Mouse (Mus musculus): Measurements from ENCODE around the gene Wwc1. TPM values are rescaled to one million over a fixed set of nuclear protein-coding genes. Genes with fewer than 3 reads are reported as not detected.
A peak's percentile ranks its signal among the peaks of the same experiment; 100 is the strongest.
"Not testable (repeated sequence)": the region's sequence is repeated elsewhere in the genome, so short reads cannot be mapped to it uniquely, and the experiment has no call there.

The Wwc1 gene
- polyA plus RNA-seq, 1 experiment from 2014 or later = 4.2 TPM

DNA sequence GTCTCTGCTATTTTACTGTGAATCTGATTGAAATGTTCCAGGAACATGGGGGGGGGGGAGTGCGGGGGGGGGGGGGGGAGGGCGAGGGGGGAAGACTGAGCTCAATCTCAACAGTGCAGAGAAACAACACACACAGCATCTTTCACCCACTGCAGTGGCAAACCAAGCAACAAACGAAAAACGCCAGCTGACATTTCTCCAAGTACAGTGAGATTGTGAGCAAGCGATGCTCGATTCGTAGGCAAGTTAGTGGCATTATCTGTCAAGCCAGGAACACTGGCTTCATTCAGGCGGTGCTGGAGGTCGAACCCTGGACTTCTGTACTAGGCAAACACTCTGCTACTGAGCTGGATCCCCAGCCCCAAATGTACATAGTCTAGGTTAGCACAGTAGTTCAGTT is 124.8 kb downstream of the Wwc1 start:
- H3K27ac ChIP-seq (replicated peaks) = peak overlapping the region; percentile 72
- peaks cover 52% of the 10 kb centered on the region for H3K36me3 ChIP-seq (replicated peaks)
- peaks cover 28% of the 10 kb centered on the region for H3K4me1 ChIP-seq
- DNase-seq (ENCODE audit: low spot score) = no peak
- H3K27me3 ChIP-seq (replicated peaks; ENCODE audit: low read depth, poor library complexity, severe bottlenecking) = no peaks in the 10 kb centered on the region
- WGBS = 86% methylated on average over 8 of the region's 9 CpGs
- H3K9me3 ChIP-seq = no peaks in the 10 kb centered on the region
- H3K4me3 ChIP-seq = no peak overlapping the region

GRCm38 (mm10) chr11:35854941-35855340 is 125.4 kb downstream of the Wwc1 start:
- H3K27ac ChIP-seq (replicated peaks) = peak overlapping the region; percentile 51; the same call in 1 of the 2 replicates

DNA sequence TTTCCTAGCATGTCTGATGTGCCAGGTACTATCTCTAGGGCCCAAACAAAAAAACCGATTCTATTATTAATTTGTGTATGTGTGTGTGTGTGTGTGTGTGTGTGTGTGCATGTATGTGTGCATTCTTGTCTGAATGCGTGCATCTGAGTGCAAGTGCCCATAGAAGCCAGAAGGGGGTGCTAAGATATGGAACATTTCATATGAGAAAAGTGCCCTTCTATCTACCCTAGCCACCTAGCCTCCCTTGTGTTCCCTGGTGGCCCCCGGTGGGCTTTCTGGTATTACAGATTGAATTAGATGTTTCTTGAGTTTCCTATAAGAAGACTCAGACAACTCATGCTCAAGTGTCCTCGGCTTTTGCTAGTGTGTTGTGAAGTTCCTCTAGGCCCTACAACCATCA is 126.7 kb downstream of the Wwc1 start:
- Histone ChIP-seq H3K36me3 (replicated peaks) (peaks cover 46% of the 10 kb centered on the region), H3K9me3 (no peaks in the 10 kb centered on the region), H3K27ac (replicated peaks) (no peak overlapping the region), H3K4me1 (peaks cover 25% of the 10 kb centered on the region), H3K4me3 (no peak overlapping the region), H3K27me3 (replicated peaks; ENCODE audit: low read depth, poor library complexity, severe bottlenecking) (no peaks in the 10 kb centered on the region)
- DNase-seq (ENCODE audit: low spot score) = no peak
- 91% methylated on average over 4 of the region's 4 CpGs for WGBS

More at GRCm38 (mm10) chr11:35854941-35855340, 125.4 kb downstream of the Wwc1 start:
- H3K27me3 ChIP-seq (replicated peaks; ENCODE audit: low read depth, poor library complexity, severe bottlenecking) = no peaks in the 10 kb centered on the region
- H3K4me3 ChIP-seq = no peak overlapping the region
- no peak for DNase-seq (ENCODE audit: low spot score)
- H3K36me3 ChIP-seq (replicated peaks) = peaks cover 53% of the 10 kb centered on the region
- peaks cover 25% of the 10 kb centered on the region for H3K4me1 ChIP-seq
- 91% methylated on average over 5 of the region's 5 CpGs for WGBS
- H3K9me3 ChIP-seq = no peaks in the 10 kb centered on the region

GRCm38 (mm10) chr11:35852731-35853130 is 127.6 kb downstream of the Wwc1 start:
- Histone ChIP-seq H3K4me3 (no peak overlapping the region), H3K27me3 (replicated peaks; ENCODE audit: low read depth, poor library complexity, severe bottlenecking) (no peaks in the 10 kb centered on the region), H3K27ac (replicated peaks) (no peak overlapping the region), H3K4me1 (peaks cover 25% of the 10 kb centered on the region), H3K36me3 (replicated peaks) (peaks cover 42% of the 10 kb centered on the region), H3K9me3 (no peaks in the 10 kb centered on the region)
- WGBS = 59% methylated on average over 4 of the region's 4 CpGs
- DNase-seq (ENCODE audit: low spot score) = peak; percentile 61

DNA sequence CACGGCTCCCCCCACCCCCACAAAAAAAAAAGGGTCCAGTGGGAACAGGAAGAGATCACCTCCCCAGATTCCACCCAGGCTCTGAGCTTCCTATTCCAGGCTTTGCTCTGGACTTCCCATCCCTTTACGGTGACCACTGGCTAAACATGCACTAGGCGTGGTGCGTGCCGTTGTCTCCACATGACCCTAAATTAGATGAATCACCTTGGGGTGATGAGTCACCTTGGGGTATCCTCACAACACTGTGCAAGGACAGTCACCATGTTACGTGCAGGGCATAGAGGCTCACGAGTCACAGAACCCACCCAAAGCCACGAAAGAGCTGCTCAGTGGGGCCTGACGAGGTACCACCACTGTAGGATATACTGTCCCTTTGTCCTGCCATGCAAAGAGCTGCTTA is 136.0 kb downstream of the Wwc1 start:
- H3K9me3 ChIP-seq = no peaks in the 10 kb centered on the region
- no peak overlapping the region for H3K4me3 ChIP-seq
- DNase-seq (ENCODE audit: low spot score) = no peak
- H3K27ac ChIP-seq (replicated peaks) = no peak overlapping the region
- H3K4me1 ChIP-seq = no peaks in the 10 kb centered on the region
- peaks cover 34% of the 10 kb centered on the region for H3K36me3 ChIP-seq (replicated peaks)
- 89% methylated on average over 9 of the region's 9 CpGs for WGBS
- no peaks in the 10 kb centered on the region for H3K27me3 ChIP-seq (replicated peaks; ENCODE audit: low read depth, poor library complexity, severe bottlenecking)

DNA sequence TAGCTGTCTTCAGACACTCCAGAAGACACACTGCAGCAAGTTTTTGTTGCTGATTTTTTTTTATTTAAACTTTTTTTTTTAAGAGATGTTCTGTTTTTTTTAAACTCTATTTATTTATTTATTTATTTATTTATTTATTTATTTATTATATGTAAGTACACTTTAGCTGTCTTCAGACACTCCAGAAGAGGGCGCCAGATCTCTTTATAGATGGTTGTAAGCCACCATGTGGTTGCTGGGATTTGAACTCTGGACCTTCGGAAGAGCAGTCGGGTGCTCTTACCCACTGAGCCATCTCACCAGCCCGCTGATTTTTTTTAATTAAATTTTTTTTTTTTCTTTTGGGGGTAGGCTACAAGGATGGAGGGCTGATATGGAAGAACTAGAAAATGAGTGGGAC is 137.8 kb downstream of the Wwc1 start:
- H3K9me3 ChIP-seq; DNase-seq (ENCODE audit: low spot score); H3K27me3 ChIP-seq (replicated peaks; ENCODE audit: low read depth, poor library complexity, severe bottlenecking); H3K4me3 ChIP-seq; H3K27ac ChIP-seq (replicated peaks); H3K4me1 ChIP-seq: not testable (repeated sequence)
- WGBS = 81% methylated on average over 4 of the region's 4 CpGs
- peaks cover 32% of the 10 kb centered on the region for H3K36me3 ChIP-seq (replicated peaks)

- Histone ChIP-seq H3K4me3 (no peak overlapping the region), H3K36me3 (replicated peaks) (peaks cover 32% of the 10 kb centered on the region), H3K27me3 (replicated peaks; ENCODE audit: low read depth, poor library complexity, severe bottlenecking) (no peaks in the 10 kb centered on the region), H3K27ac (replicated peaks) (no peak overlapping the region), H3K9me3 (no peaks in the 10 kb centered on the region), H3K4me1 (0 out of 2 replicates have a peak, but pooled peaks cover 3% of the 10 kb centered on the region)
- no peak for DNase-seq (ENCODE audit: low spot score)
- 90% methylated on average over 21 of the region's 21 CpGs for WGBS
Measured at GRCm38 (mm10) chr11:35841738-35842325, 138.5 kb downstream of the Wwc1 start.

GRCm38 (mm10) chr11:35840806-35841205 is 139.5 kb downstream of the Wwc1 start:
- not testable (repeated sequence) for H3K27me3 ChIP-seq (replicated peaks; ENCODE audit: low read depth, poor library complexity, severe bottlenecking); DNase-seq (ENCODE audit: low spot score); H3K4me3 ChIP-seq; H3K27ac ChIP-seq (replicated peaks); H3K9me3 ChIP-seq; H3K4me1 ChIP-seq
- peaks cover 29% of the 10 kb centered on the region for H3K36me3 ChIP-seq (replicated peaks)
- 92% methylated on average over 4 of the region's 4 CpGs for whole genome bisulfite sequencing

DNA sequence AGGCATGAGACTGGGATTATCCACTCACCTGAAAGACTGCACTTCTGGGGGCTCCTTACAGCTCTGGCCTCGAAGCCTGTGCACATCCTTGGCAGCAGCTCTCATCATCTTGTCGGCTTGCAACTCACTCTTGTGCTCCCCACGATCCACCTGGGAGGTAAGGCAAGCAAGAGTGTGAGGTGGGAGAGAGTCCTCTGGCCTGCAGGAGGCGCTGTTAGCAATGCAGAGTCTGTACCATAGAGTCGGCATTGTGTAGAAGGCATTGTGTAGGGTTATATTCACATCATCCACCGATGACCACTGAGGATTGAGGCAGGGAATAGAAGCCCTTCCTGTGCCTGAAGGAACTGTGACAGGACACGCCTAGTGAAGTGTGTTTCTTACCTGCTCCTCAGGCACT is 140.0 kb downstream of the Wwc1 start:
- peaks cover 29% of the 10 kb centered on the region for H3K36me3 ChIP-seq (replicated peaks)
- whole genome bisulfite sequencing = 81% methylated on average over 7 of the region's 7 CpGs

GRCm38 (mm10) chr11:35838345-35839338 is 141.7 kb downstream of the Wwc1 start:
- Histone ChIP-seq H3K36me3 (replicated peaks) (peaks cover 23% of the 10 kb centered on the region), H3K4me1 (peaks cover 5% of the 10 kb centered on the region), H3K4me3 (peak overlapping the region; percentile 51), H3K27me3 (replicated peaks; ENCODE audit: low read depth, poor library complexity, severe bottlenecking) (no peaks in the 10 kb centered on the region), H3K9me3 (no peaks in the 10 kb centered on the region), H3K27ac (replicated peaks) (peak overlapping the region; percentile 81)
- 30% methylated on average over 28 of the region's 28 CpGs for WGBS
- DNase-seq (ENCODE audit: low spot score) = peak; percentile 96

More for the DNA sequence above, 140.0 kb downstream of the Wwc1 start:
- no peaks in the 10 kb centered on the region for H3K27me3 ChIP-seq (replicated peaks; ENCODE audit: low read depth, poor library complexity, severe bottlenecking)
- no peak for DNase-seq (ENCODE audit: low spot score)
- H3K9me3 ChIP-seq = no peaks in the 10 kb centered on the region
- H3K4me3 ChIP-seq = no peak overlapping the region
- H3K27ac ChIP-seq (replicated peaks) = no peak overlapping the region
- 0 out of 2 replicates have a peak, but pooled peaks cover 3% of the 10 kb centered on the region for H3K4me1 ChIP-seq

- H3K27ac ChIP-seq (replicated peaks) = 0 out of 2 replicates have a peak overlapping the region, but pooled peaks have one; percentile 81
- DNase-seq (ENCODE audit: low spot score) = no peak
- WGBS = 83% methylated on average over 5 of the region's 5 CpGs
- H3K4me1 ChIP-seq = peaks cover 16% of the 10 kb centered on the region
- H3K4me3 ChIP-seq = no peak overlapping the region
- H3K36me3 ChIP-seq (replicated peaks) = peaks cover 18% of the 10 kb centered on the region
- no peaks in the 10 kb centered on the region for H3K27me3 ChIP-seq (replicated peaks; ENCODE audit: low read depth, poor library complexity, severe bottlenecking)
- no peaks in the 10 kb centered on the region for H3K9me3 ChIP-seq
Measured at GRCm38 (mm10) chr11:35837156-35838126, 142.9 kb downstream of the Wwc1 start.

Measured in embryonic facial prominence, embryonic 10.5 days (tissue).